Mouse (Mus musculus): Measurements from ENCODE around the gene Tex50.

DNA sequence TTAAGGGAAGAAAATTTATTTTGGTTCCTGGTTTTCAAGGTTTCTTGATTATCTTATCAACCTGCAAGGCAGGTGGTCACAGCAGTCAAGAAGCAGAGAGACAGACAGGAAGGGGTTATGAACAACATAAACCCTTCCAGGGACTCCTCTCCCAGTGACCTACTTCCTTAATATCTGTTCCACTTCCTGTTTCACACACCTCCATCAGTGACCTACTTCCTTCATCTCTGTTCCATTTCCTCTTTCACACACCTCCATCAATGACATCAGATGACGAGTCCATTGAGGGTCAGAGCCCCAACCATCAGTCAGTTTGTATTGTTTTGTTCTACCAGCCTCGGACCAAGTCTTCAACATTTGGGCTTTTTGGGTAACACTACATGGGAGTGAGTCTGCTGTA, 19.6 kb downstream of the Tex50 start:
- TF ChIP-seq CTCF (IDR thresholded peaks at IDR 0.05; ENCODE audit: low read depth): no peak
- TF ChIP-seq EP300 (IDR thresholded peaks at IDR 0.05; ENCODE audit: low read depth): no peak

Measured in liver, postnatal 0 days (tissue).